Mouse (Mus musculus) bone marrow, adult 2 months (tissue): ENCODE results near the gene Fra10ac1. TPM values are rescaled to one million over a fixed set of nuclear protein-coding genes. Genes with fewer than 3 reads are reported as not detected.

Experiments
- H3K27ac ChIP-seq: fragments of 200-500 bp; 2 replicates; pipeline ENCODE4 v1.5.1; 2012; ENCODE audit warnings: low read depth, mild to moderate bottlenecking, control low read depth, inconsistent platforms, low read length; ENCODE audit not compliant: control insufficient read depth, poor library complexity, insufficient read depth
- H3K4me1 ChIP-seq: fragments of 200-500 bp; 2 replicates; pipeline ENCODE4 v1.6.1; 2011; ENCODE audit warnings: low read length; ENCODE audit not compliant: control insufficient read depth, insufficient read depth
- H3K4me3 ChIP-seq: fragments of 200-500 bp; replicated peaks from 2 replicates; pipeline ENCODE3; 2011; ENCODE audit warnings: mild to moderate bottlenecking, low read depth, low read length, control low read depth; ENCODE audit not compliant: control insufficient read depth
- CTCF ChIP-seq: fragments of 200-500 bp; IDR thresholded peaks from 2 replicates; pipeline ENCODE4 v1.5.1; 2011; ENCODE audit warnings: low read length, control low read depth; ENCODE audit not compliant: control insufficient read depth, insufficient read depth
- POLR2A ChIP-seq: fragments of 200-500 bp; IDR thresholded peaks from 2 replicates; pipeline ENCODE4 v1.6.1; 2011; ENCODE audit warnings: low read depth, mild to moderate bottlenecking, control low read depth, low read length, borderline replicate concordance; ENCODE audit not compliant: control insufficient read depth
- whole genome bisulfite sequencing: fragments of 180-500 bp; shearing (Covaris S2); methylation state at CpG from one replicate; pipeline ENCODE4 v1.1.7; 2018; 5-methylcytosine and 5-hydroxymethylcytosine counted together
- polyA plus RNA-seq: library from polyadenylated mRNA; stranded (reverse); fragments of >200 nt; gene quantifications from 2 replicates; pipeline ENCODE4 v1.2.4, GENCODE M21; 2011; ENCODE audit warnings: low replicate concordance; ENCODE audit not compliant: missing spikeins, insufficient read depth, insufficient read length

The Fra10ac1 gene
- 11.9 and 17.8 TPM in 2 replicates for polyA plus RNA-seq

DNA sequence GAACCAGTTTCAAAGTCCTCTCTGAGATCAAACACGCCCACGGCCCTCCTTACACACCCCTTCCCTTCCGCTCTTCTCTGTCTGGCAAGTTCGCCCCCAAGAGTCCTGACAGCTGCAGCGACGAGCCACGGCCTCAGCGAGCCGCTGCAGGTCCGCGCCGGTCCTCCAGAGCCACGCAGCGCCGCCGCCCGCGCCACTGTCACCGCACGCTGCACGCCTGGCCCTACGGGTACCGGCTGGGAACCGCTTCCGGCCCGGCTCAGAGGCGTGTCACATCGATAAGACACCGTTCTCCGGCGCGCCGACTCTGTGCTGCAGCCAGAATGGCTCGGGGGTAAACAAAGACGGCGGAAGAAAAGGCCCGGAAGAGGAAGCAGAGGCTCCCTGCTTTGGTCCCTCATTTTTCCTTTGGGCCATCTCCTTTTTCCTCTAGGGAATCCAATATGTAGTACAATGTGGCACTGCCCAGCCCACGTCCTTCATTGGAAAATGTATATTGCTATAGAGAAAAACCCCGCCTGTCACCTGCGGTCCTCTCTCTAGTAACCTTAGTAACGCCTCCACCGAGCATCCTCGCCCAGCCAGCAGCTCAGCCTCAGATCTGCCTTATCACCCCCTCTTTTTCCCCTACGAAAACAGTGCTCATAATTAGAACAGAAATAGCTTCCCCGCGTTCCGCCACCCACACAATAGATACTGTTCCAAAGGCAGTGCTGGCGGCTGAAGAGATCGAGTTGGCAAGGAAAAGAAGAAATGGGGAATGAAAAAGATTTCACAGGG lies at the start of gene Fra10ac1:
TSS of gene Fra10ac1 (minus strand) at position 252 of the 780 bp plus-strand sequence.
- H3K4me1 ChIP-seq: no peaks in the 10 kb centered on the region; the same call in 1 of the 2 replicates
- 2% methylated on average over 49 of the region's 49 CpGs for whole genome bisulfite sequencing
- peak within 1 kb of the TSS; percentile 67 for H3K27ac ChIP-seq
- peak within 1 kb of the TSS; percentile 82 for H3K4me3 ChIP-seq
- peak; percentile 13; the same call in 1 of the 2 replicates for TF ChIP-seq CTCF
- TF ChIP-seq POLR2A: peak; percentile 53; the same call in 1 of the 2 replicates

DNA sequence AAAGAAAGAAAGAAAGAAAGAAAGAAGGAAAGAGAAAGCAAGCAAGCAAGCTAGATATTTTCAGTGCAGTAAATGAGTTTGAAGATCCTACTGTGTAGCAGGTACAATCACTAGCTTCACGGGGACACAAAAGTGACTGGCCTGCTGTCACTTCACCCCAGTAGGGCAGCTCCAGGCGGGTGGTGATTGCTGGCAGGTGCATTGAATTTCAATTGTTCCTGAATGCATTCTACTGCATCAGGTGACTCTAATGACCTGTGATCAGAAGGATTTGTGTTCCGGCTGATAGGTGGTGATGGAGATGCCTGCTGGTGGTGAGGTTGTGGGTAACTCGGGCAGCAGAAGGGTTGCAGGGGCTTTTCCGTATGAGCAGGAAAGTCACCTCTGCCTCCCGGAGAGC lies 47.1 kb upstream of the Fra10ac1 start:
- TF ChIP-seq CTCF (no peak), POLR2A (no peak)
- WGBS: 11% methylated on average over 6 of the region's 6 CpGs
- Histone ChIP-seq H3K27ac (no peak overlapping the region), H3K4me1 (no peaks in the 10 kb centered on the region), H3K4me3 (no peak overlapping the region)

DNA sequence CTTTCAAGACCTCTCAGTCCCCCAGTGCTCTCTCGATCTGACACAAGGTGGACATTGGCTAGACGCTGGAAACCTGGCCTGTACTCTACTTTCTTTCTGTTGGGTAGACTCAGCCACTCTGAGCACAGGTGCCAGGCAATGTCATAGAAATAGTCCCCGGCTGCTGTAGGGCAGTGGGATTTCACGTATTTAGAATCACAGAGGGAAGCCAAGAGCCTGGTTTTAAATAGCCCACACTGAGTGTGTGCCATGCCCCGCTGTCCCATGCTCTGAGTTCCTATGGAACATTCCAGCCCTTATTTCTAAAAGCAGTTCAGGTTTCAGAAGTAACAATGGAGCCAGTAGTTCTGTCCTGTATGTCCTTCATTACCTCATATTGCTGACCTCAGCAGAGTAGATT lies 43.5 kb upstream of the Fra10ac1 start:
- Histone ChIP-seq H3K27ac (no peak overlapping the region), H3K4me3 (no peak overlapping the region), H3K4me1 (no peaks in the 10 kb centered on the region)
- TF ChIP-seq CTCF (no peak), POLR2A (no peak)
- 75% methylated on average over 5 of the region's 5 CpGs for WGBS

DNA sequence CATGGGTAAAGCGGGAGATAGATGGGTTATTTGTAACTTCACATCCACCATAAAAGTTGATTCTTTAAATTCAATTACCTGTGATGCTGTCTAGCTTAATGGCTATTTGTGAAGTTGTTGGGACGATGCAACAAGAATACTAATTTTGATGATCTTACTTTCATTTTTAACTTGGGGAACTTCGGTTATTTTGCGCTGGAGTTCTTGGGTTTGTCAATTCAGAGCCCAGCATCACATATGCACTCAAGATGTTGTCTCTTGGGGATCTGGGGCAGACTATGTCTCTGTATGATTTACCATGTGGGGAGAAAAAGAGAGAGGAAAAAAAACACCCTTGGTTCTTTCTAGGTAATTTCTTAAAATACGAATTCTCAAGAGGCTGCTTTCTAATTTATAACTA lies 41.8 kb upstream of the Fra10ac1 start:
- no peak for TF ChIP-seq POLR2A
- no peak for TF ChIP-seq CTCF
- 62% methylated on average over 5 of the region's 5 CpGs for WGBS
- Histone ChIP-seq H3K4me3 (no peak overlapping the region), H3K27ac (no peak overlapping the region), H3K4me1 (no peaks in the 10 kb centered on the region)

DNA sequence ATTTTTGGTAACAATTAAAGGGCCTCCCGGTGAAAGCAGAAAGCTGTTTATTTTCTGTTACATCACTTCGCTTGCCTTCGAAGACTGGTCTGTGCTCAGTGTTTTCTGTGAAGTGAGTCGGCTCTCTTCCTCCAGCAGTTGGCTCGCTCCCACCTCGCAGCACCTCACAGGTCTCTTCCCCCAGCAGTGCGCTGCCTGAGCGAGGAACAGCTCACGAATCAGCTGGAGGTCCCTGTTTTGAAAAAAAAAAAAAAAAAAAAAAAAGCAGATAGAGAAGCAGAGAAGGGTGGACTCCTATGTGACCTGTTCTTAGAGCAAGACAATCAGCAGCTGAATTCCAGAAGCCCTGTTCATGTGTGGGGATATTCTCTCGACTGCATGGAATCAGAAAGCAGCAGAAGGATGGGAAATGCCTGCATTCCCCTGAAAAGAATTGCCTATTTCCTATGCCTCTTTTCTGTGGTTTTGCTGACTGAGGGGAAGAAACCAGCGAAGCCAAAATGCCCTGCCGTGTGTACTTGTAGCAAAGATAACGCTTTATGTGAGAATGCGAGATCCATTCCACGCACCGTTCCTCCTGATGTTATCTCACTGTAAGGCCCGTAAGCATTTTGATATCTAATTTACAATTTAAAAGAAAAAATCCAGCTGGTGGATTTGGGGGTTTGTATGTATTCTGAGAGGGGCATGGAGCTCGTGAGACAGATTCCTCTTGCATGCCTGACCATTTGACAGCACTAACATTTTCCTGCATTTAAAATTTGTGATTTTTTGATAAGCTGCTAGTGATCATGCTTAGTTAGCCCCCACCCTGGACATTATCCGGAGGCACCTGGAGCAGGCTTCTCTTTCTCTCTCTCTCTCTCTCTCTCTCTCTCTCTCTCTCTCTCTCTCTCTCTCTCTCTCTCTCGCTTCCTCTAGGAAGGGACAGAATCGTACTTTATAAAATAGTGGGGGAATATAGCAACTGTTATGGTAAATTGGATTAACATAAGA lies 40.8 kb upstream of the Fra10ac1 start, which contains the start of gene Lgi1:
TSS of gene Lgi1 (plus strand) at position 32 of the 996 bp plus-strand sequence.
- WGBS: 5% methylated on average over 21 of the region's 21 CpGs
- no peak within 1 kb of the TSS for H3K4me3 ChIP-seq
- H3K4me1 ChIP-seq: no peaks in the 10 kb centered on the region
- no peak for TF ChIP-seq POLR2A
- no peak for TF ChIP-seq CTCF
- H3K27ac ChIP-seq: no peak within 1 kb of the TSS

DNA sequence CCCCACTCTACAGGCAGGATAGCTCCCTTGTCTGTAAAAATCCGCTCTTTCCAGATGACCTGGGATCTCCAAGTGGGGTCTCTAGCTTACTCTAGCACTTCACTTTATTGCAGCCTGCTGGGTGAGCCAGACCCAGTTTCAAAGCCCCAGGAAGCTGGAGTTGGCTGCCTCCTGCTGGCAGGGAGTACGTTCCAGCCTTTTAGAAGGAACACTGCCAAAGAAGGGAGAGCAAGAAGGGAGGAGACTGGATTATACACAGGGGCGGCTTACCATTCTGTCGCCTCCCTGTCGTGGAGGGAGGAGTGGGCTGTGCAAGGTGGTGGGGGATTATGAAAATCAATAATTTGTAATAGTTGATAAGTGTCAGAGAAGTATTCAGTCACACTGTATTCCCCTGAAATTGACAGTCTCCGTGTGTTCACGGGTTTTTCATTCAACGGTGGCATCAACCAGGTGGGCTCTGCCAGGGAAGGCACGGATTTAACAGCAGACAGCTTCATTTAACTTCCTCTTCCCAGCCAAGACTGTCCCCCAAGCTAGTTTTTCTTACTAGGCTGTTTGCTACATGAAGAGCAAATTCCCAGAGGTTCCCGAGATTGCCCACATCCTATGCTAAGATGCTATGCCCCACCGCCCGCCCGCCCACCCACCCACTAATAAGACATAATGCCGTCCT lies 40.0 kb upstream of the Fra10ac1 start:
- Histone ChIP-seq H3K27ac (no peak overlapping the region), H3K4me1 (no peaks in the 10 kb centered on the region), H3K4me3 (no peak overlapping the region)
- TF ChIP-seq CTCF (peak; percentile 5; the same call in 1 of the 2 replicates), POLR2A (no peak)
- WGBS: 14% methylated on average over 14 of the region's 14 CpGs

DNA sequence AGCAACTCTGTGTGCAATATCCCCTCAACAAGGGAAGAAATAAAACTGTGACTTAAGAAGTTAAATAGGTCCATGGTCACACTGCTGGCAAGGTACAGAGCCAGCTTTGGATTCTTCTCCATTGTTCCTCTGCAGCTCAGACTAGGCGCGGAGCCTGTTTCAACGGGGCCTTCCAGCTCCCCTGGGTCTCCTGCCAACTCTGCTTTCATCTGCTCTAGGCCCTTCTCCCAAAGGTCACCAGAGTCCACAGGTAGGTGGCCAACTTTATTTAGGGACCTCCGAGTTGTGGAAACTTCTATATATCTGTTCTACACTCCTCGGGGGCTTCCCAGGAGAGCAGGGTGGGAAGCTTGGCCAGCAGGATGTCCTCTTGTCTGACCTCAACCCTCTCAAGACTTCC lies 37.4 kb upstream of the Fra10ac1 start:
- Histone ChIP-seq H3K4me1 (no peaks in the 10 kb centered on the region), H3K27ac (no peak overlapping the region), H3K4me3 (no peak overlapping the region)
- TF ChIP-seq CTCF (no peak), POLR2A (no peak)
- whole genome bisulfite sequencing: 68% methylated on average over 5 of the region's 5 CpGs
